Mouse (Mus musculus) midbrain, embryonic 12.5 days (tissue): ENCODE measurements at regions not wholly inside any gene's neighbourhood (a gene's known extent, or its start where the extent isn't known, plus 50 kb on each side); places are given as distances from the start of the nearest gene placed in this dataset.

ENCODE experiments used
- ATAC-seq: fragments of 200-750 bp; cut with Nextera tagmentation; 2 replicates; pipeline ENCODE4 v1.8.0; 2017; ENCODE audit warnings: low read depth, moderate TSS enrichment, moderate library complexity; ENCODE audit not compliant: low FRiP score
- H3K27ac ChIP-seq: fragments of 300-500 bp; sonication (generic); replicated peaks from 2 replicates; pipeline ENCODE4 v1.5.1; 2016; ENCODE audit warnings: mild to moderate bottlenecking
- H3K27me3 ChIP-seq: fragments of 300-500 bp; sonication (generic); 2 replicates; pipeline ENCODE4 v1.6.1; 2016; ENCODE audit warnings: mild to moderate bottlenecking
- H3K36me3 ChIP-seq: fragments of 300-500 bp; sonication (generic); 2 replicates; pipeline ENCODE4 v1.6.1; 2016
- H3K4me1 ChIP-seq: fragments of 300-500 bp; sonication (generic); 2 replicates; pipeline ENCODE4 v1.6.1; 2016
- H3K4me2 ChIP-seq: fragments of 300-500 bp; sonication (generic); replicated peaks from 2 replicates; pipeline ENCODE4 v1.6.1; 2016; ENCODE audit warnings: mild to moderate bottlenecking, moderate library complexity
- H3K4me3 ChIP-seq: fragments of 300-500 bp; sonication (generic); 2 replicates; pipeline ENCODE4 v1.5.1; 2016; ENCODE audit warnings: mild to moderate bottlenecking
- H3K9ac ChIP-seq: fragments of 300-500 bp; sonication (generic); replicated peaks from 2 replicates; pipeline ENCODE4 v1.6.1; 2016; ENCODE audit warnings: mild to moderate bottlenecking, moderate library complexity
- H3K9me3 ChIP-seq: fragments of 300-500 bp; sonication (generic); 2 replicates; pipeline ENCODE4 v1.6.1; 2016; ENCODE audit warnings: mild to moderate bottlenecking
- WGBS: fragments of 180-500 bp; shearing (Covaris S2); methylation state at CpG from one replicate; pipeline ENCODE4 v1.1.7; 2016; 5-methylcytosine and 5-hydroxymethylcytosine counted together

DNA sequence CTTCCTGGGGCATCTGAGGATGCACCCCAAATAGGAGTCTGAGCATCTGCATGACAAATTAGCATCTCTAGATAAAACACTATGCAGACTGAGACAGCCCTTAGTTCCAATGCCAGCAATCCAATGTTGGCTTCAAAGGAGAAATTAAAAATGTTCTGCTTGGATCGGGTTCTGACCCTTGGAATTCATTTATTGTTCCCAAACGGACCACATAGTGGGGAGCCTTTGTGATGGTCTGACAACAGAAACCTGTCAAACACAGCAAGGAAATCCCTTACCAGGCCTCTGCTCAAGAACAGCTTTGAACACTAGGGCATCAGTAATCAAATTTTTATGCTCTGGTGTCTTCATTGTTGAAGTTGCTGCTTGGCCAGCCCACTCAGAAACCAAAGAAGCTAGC is 237.1 kb downstream of the Slc4a3 start:
- Histone ChIP-seq H3K36me3 (no peaks in the 10 kb centered on the region), H3K9me3 (no peaks in the 10 kb centered on the region), H3K27ac (no peak overlapping the region), H3K4me2 (no peak overlapping the region), H3K9ac (no peak overlapping the region), H3K4me1 (peaks cover 15% of the 10 kb centered on the region), H3K27me3 (peaks cover 6% of the 10 kb centered on the region; the same call in 1 of the 2 replicates), H3K4me3 (no peak overlapping the region)
- 30% methylated on average over 2 of the region's 2 CpGs for WGBS
- no peak for ATAC-seq

DNA sequence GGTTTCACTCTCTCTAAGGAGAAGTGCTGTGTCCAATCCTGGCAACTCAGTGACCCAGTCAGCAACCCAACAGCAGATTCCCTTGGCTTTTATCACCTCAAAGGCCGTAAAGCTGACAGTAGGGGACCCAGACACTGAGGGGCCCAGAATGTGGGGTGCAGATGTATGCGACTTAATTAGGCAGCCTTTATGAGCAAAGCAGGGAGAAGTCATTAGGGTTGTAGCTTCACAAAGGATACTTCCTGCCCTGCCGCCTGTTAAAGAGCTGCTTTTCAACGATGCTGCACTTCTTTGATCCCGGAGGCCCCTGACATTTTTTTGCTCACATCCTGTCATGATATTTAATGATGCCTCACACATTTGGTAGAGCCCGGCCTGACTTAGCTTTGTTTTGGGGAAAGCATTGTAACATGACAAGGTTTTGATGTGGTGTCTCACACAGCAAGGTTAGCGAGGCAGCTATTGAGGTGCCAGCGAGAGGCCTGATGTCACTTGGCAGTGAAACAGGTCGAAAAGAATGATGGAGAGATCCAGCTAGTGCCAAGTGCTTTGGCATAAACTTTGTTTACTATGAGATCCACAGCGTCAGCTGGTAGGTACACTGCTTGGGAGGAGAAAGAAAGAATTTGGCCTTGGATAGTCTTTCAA is 240.2 kb downstream of the Slc4a3 start:
- ATAC-seq, result no peak
- no peak overlapping the region for H3K27ac ChIP-seq

GRCm38 (mm10) chr1:75791509-75791908 is 245.4 kb downstream of the Slc4a3 start:
- Histone ChIP-seq H3K27me3 (peaks cover 14% of the 10 kb centered on the region; the same call in 1 of the 2 replicates), H3K4me2 (no peak overlapping the region), H3K9ac (no peak overlapping the region), H3K9me3 (peaks cover 8% of the 10 kb centered on the region; the same call in 1 of the 2 replicates), H3K27ac (no peak overlapping the region), H3K4me1 (peaks cover under 1% of the 10 kb centered on the region; the same call in 1 of the 2 replicates), H3K36me3 (no peaks in the 10 kb centered on the region), H3K4me3 (no peak overlapping the region)
- no peak for ATAC-seq
- 76% methylated on average over 1 of the region's 1 CpGs for WGBS

More for the DNA sequence above, 240.2 kb downstream of the Slc4a3 start:
- H3K4me2 ChIP-seq, result no peak overlapping the region
- peaks cover 14% of the 10 kb centered on the region; the same call in 1 of the 2 replicates for H3K27me3 ChIP-seq
- no peaks in the 10 kb centered on the region for H3K9me3 ChIP-seq
- H3K4me3 ChIP-seq, result no peak overlapping the region
- H3K36me3 ChIP-seq, result no peaks in the 10 kb centered on the region
- H3K4me1 ChIP-seq, result peaks cover 7% of the 10 kb centered on the region; the same call in 1 of the 2 replicates
- 52% methylated on average over 10 of the region's 10 CpGs for WGBS
- H3K9ac ChIP-seq, result no peak overlapping the region

- Histone ChIP-seq H3K27me3 (no peaks in the 10 kb centered on the region), H3K4me2 (no peak overlapping the region), H3K9ac (no peak overlapping the region), H3K4me1 (peaks cover 22% of the 10 kb centered on the region), H3K27ac (no peak overlapping the region), H3K36me3 (no peaks in the 10 kb centered on the region), H3K4me3 (no peak overlapping the region), H3K9me3 (peaks cover 4% of the 10 kb centered on the region; the same call in 1 of the 2 replicates)
- 29% methylated on average over 6 of the region's 6 CpGs for WGBS
- peak; percentile 62; the same call in 1 of the 2 replicates for ATAC-seq
Observed at GRCm38 (mm10) chr1:75797793-75798192, 251.7 kb downstream of the Slc4a3 start.

DNA sequence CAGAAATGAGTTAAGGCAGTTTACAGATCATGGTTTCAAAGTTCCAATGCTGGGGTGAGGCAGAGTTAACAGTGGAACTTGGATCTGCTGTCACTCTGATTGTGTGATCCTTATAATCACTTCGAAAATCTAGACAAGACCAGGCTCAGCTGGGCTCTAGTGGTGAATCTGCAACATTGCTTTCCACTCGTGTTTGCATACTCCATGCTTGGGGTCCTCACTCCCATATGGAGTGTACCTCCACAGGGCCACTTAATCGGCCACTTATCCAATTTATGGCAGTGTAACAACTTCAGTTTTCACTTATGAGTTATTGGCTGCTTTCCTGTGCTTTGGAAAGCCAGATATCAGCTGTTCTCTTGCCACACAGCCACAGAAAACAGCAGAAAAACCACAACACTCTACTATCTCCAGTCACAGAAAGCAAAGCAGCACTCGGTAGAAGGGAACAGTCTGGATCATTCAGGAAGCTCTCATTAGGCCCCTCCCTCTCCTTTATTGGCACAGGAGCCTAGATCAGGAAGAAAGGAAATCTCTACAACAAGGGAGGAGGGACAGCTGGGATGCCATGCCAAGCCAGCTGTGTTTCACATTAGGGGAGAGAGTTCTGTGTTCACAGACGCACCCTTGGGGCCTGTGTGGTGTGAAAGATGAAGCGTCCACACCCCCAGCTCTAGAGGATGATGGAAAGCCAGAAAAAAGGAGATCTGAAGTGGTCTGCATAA is 252.5 kb downstream of the Slc4a3 start:
- no peaks in the 10 kb centered on the region for H3K27me3 ChIP-seq
- no peaks in the 10 kb centered on the region for H3K36me3 ChIP-seq
- no peak overlapping the region for H3K4me2 ChIP-seq
- H3K4me1 ChIP-seq, result peaks cover 26% of the 10 kb centered on the region
- H3K27ac ChIP-seq, result no peak overlapping the region
- ATAC-seq, result no peak
- H3K9me3 ChIP-seq, result no peaks in the 10 kb centered on the region
- WGBS, result 71% methylated on average over 6 of the region's 6 CpGs
- H3K4me3 ChIP-seq, result no peak overlapping the region
- H3K9ac ChIP-seq, result no peak overlapping the region

GRCm38 (mm10) chr1:75804473-75804872 is 258.4 kb downstream of the Slc4a3 start:
- Histone ChIP-seq H3K9ac (no peak overlapping the region), H3K4me3 (no peak overlapping the region), H3K9me3 (no peaks in the 10 kb centered on the region), H3K36me3 (no peaks in the 10 kb centered on the region), H3K27ac (no peak overlapping the region), H3K4me1 (peaks cover 22% of the 10 kb centered on the region), H3K27me3 (no peaks in the 10 kb centered on the region), H3K4me2 (no peak overlapping the region)
- ATAC-seq, result no peak; the same call in 1 of the 2 replicates
- 11% methylated on average over 2 of the region's 2 CpGs for WGBS

DNA sequence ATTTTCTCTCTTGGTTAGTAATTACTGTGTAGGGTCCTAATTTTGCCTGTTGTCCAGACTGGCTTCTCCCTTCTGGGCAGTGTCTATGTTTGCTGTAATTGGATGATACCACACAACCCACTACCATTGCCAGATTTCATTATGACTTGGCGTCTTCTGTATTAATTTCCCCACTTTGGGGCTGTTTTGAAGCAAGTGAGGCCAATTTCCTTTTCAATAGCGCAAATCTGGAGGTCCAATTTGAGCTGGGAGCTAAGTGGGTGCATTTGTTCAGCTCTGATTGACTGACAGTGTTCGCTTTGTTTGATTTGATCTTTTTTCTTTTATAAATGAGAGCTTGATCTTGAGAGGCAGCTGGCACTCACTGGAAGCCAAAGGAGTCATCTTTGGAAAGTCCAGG is 266.4 kb downstream of the Slc4a3 start:
- ATAC-seq, result no peak
- H3K36me3 ChIP-seq, result no peaks in the 10 kb centered on the region

GRCm38 (mm10) chr1:75826202-75826601 is 280.1 kb downstream of the Slc4a3 start:
- no peak overlapping the region for H3K4me3 ChIP-seq
- ATAC-seq, result no peak
- 73% methylated on average over 5 of the region's 5 CpGs for WGBS
- H3K9me3 ChIP-seq, result no peaks in the 10 kb centered on the region
- H3K27ac ChIP-seq, result no peak overlapping the region
- H3K36me3 ChIP-seq, result no peaks in the 10 kb centered on the region
- H3K27me3 ChIP-seq, result 0 out of 2 replicates have a peak, but pooled peaks cover 7% of the 10 kb centered on the region
- H3K4me2 ChIP-seq, result no peak overlapping the region
- H3K9ac ChIP-seq, result no peak overlapping the region
- H3K4me1 ChIP-seq, result no peaks in the 10 kb centered on the region

More for the DNA sequence above, 266.4 kb downstream of the Slc4a3 start:
- no peaks in the 10 kb centered on the region; the same call in 1 of the 2 replicates for H3K4me1 ChIP-seq
- H3K9ac ChIP-seq, result no peak overlapping the region
- no peaks in the 10 kb centered on the region for H3K9me3 ChIP-seq
- no peak overlapping the region for H3K4me3 ChIP-seq
- WGBS, result 73% methylated on average over 3 of the region's 3 CpGs
- no peak overlapping the region for H3K4me2 ChIP-seq
- no peak overlapping the region for H3K27ac ChIP-seq
- H3K27me3 ChIP-seq, result no peaks in the 10 kb centered on the region

DNA sequence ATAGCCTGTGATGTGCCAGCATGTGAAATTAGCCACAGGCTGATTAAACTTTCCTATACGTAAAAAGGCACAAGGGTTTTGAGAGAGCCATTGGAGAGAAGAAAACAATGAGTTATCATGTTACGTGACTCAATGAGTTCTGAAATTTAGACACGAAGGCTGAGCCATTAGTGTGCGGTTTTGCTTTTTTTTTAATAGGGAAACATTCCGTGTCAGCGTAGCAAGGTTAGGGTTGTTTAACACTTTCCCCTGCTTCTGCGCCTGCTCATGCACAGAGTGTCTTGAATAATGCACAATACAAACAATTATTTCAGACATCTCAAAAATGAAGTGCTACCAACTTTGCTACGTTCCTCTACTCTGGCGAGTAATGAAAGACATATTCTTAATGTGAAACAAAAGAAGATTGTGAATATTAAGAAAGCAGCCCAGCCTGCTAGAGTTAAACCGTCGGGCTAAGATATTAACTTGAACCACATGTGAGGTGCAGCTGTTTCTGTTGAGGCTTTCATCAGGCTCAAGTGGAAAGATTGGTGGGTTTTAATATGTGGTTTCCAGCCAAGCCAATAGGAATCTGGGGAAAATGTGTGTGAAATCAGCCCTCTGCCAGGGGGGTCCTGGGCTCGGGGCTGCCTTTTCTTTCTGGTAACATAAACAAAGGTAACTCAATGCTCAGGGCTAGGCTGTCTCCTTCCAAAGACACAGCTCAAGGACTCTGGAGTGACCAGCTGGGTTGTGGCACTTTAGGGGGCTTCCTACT is 287.2 kb downstream of the Slc4a3 start:
- Histone ChIP-seq H3K4me3 (no peak overlapping the region), H3K9ac (no peak overlapping the region), H3K27me3 (peaks cover 25% of the 10 kb centered on the region), H3K36me3 (no peaks in the 10 kb centered on the region), H3K9me3 (no peaks in the 10 kb centered on the region), H3K4me1 (0 out of 2 replicates have a peak, but pooled peaks cover 3% of the 10 kb centered on the region), H3K27ac (no peak overlapping the region), H3K4me2 (no peak overlapping the region)
- 63% methylated on average over 12 of the region's 12 CpGs for WGBS
- no peak for ATAC-seq

- H3K9me3 ChIP-seq, result no peaks in the 10 kb centered on the region
- H3K9ac ChIP-seq, result no peak overlapping the region
- no peak overlapping the region for H3K27ac ChIP-seq
- no peaks in the 10 kb centered on the region for H3K36me3 ChIP-seq
- H3K4me3 ChIP-seq, result no peak overlapping the region
- ATAC-seq, result no peak
- peaks cover 35% of the 10 kb centered on the region for H3K27me3 ChIP-seq
- 86% methylated on average over 3 of the region's 3 CpGs for WGBS
- H3K4me2 ChIP-seq, result no peak overlapping the region
- H3K4me1 ChIP-seq, result 0 out of 2 replicates have a peak, but pooled peaks cover 3% of the 10 kb centered on the region
Observed at GRCm38 (mm10) chr1:75834361-75834760, 288.3 kb downstream of the Slc4a3 start.

GRCm38 (mm10) chr1:75839551-75840223 is 293.6 kb downstream of the Slc4a3 start:
- Histone ChIP-seq H3K36me3 (no peaks in the 10 kb centered on the region), H3K9ac (no peak overlapping the region), H3K4me2 (no peak overlapping the region), H3K27me3 (peaks cover 60% of the 10 kb centered on the region), H3K9me3 (no peaks in the 10 kb centered on the region), H3K27ac (no peak overlapping the region), H3K4me3 (no peak overlapping the region), H3K4me1 (peaks cover 4% of the 10 kb centered on the region; the same call in 1 of the 2 replicates)
- WGBS, result 90% methylated on average over 11 of the region's 11 CpGs
- ATAC-seq, result no peak
